Mouse (Mus musculus): ENCODE measurements around the gene Slc1a3.

DNA sequence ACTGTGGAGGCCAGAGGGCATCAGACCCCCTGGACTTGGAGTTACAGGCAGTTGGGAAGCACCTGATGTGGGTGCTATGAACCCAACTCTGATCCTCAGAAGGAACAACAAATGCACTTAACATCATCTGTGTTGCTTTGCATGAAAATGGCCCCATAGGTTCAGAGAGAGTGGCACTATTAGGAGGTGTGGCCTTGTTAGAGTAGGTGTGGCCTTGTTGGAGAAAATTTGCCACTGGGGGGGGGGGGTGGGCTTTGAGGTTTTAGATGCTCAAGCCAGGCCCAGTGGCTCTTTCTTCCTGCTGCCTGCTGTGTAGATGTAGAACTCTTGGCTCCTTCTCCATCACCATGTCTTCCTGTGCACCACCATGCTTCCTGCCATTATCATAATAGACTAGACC is 5.1 kb upstream of the Slc1a3 start:
- no peak for TF ChIP-seq CTCF (IDR thresholded peaks at IDR 0.05; ENCODE audit: borderline replicate concordance, insufficient read depth, low read length)
- no peak for TF ChIP-seq POLR2A (IDR thresholded peaks at IDR 0.05; ENCODE audit: low read depth, low read length)
